ENCODE assay signal across 8 mouse cellular contexts in the genomic region with DNA sequence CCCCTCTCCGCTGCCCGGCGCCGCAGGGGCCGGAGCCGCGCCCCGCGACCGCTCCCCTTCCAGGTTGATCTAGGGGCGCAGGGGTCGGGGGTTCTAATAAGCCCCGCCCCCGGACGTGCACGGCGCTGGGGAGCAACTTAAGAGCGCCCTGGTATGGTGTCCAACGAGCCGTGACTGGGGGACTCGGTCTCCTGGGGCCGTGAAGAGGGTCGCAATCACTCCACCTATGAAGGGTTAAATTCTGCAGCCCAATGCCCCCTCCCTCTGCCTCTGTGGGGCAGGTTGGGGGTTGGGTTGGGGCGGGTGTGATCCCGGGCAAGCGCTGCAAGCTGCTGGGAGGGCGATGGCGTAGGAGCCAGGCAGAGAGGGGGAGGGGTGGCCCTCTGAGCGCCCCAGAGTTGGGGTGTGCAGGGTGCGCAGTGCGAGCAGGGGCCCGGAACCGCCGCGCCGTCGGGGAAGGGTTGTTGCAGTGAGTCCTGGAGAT. TPM values are rescaled to one million over a fixed set of nuclear protein-coding genes. Genes with fewer than 3 reads are reported as not detected.
DNase-seq lines count a peak whose midpoint lies in the region; ATAC-seq and TF ChIP-seq lines count a peak whose summit lies in the region.

No protein-coding gene starts in this region.

- no peak for DNase-seq in CH12.LX (ENCODE audit: extremely low read depth)
- peak; percentile 65 for DNase-seq in forebrain, embryonic 14.5 days (ENCODE audit: low spot score)
- peak; percentile 77 to 80 for DNase-seq in heart, postnatal 14 days
- peak; percentile 65 to 78 for DNase-seq in layer of hippocampus, adult 18-20 months (ENCODE audit: low spot score in 2 of 2)
- DNase-seq in lung, embryonic 14.5 days: peak; percentile 72
- DNase-seq in testis, postnatal 14 days (ENCODE audit: low spot score): peak; percentile 59

- ATAC-seq in cerebellum, adult (ENCODE audit: insufficient number of reproducible peaks, low FRiP score, low TSS enrichment): peak; percentile 49; the same call in 1 of the 2 replicates
- peak; percentile 81 for ATAC-seq in forebrain, embryonic 14.5 days
- ATAC-seq in lung, embryonic 14.5 days (ENCODE audit: insufficient read depth): peak; percentile 83
- peak; percentile 88 for ATAC-seq in neural tube, embryonic 15.5 days (ENCODE audit: low FRiP score)

- in situ Hi-C loops in CH12.LX (cut with MboI; ENCODE audit: low pct_ligation_motif_present, low pct_unique_long_range_greater_than_20kb, low sequenced_read_pairs): no loop called here

- H3K27ac ChIP-seq in CH12.LX (ENCODE audit: insufficient read depth, low read depth): no peak overlapping the region
- peak overlapping the region; percentile 85 for H3K27ac ChIP-seq in forebrain, embryonic 14.5 days (ENCODE audit: low read depth, low read length)
- H3K27ac ChIP-seq in lung, embryonic 14.5 days (ENCODE audit: low read depth): peak overlapping the region; percentile 92
- H3K27ac ChIP-seq in neural tube, embryonic 15.5 days (replicated peaks): peak overlapping the region; percentile 89

- no peak for TF ChIP-seq CTCF in CH12.LX (conservative IDR thresholded peaks at IDR 0.05 in 1 of 2, IDR thresholded peaks at IDR 0.05 in 1 of 2; ENCODE audit: low read depth in 2 of 2, low read length in 2 of 2)
- no peak for TF ChIP-seq CTCF in lung, embryonic 14.5 days (IDR thresholded peaks at IDR 0.05; ENCODE audit: low read depth)

- no peak for TF ChIP-seq POLR2A in CH12.LX (IDR thresholded peaks at IDR 0.05; ENCODE audit: low read depth, low read length)

- H3K79me2 ChIP-seq in CH12.LX (replicated peaks; ENCODE audit: control insufficient read depth, extremely low read depth, insufficient read depth, poor library complexity, severe bottlenecking): no peaks in the 10 kb centered on the region; the same call in 1 of the 2 replicates

- TF ChIP-seq RAD21 in CH12.LX (IDR thresholded peaks at IDR 0.05; ENCODE audit: low read depth, low read length): no peak

- dilution Hi-C loops in CH12.LX (cut with MboI; ENCODE audit: extremely low pct_ligation_motif_present, extremely low pct_unique_long_range_greater_than_20kb, low sequenced_read_pairs): no loop called here

- H3K36me3 ChIP-seq in CH12.LX (replicated peaks in 1 of 2; ENCODE audit: control insufficient read depth in 1 of 2, insufficient read depth in 1 of 2, low read length in 1 of 2): no peaks in the 10 kb centered on the region
- H3K36me3 ChIP-seq in forebrain, embryonic 14.5 days (ENCODE audit: control insufficient read depth, insufficient read depth, low read length): no peaks in the 10 kb centered on the region
- no peaks in the 10 kb centered on the region for H3K36me3 ChIP-seq in lung, embryonic 14.5 days (ENCODE audit: insufficient read depth)
- H3K36me3 ChIP-seq in neural tube, embryonic 15.5 days: no peaks in the 10 kb centered on the region

- H3K4me3 ChIP-seq in CH12.LX (replicated peaks in 1 of 3; ENCODE audit: low read depth in 2 of 3, low read length in 2 of 3, poor library complexity in 1 of 3): peak overlapping the region; percentile 69 to 81 (median 72)
- H3K4me3 ChIP-seq in forebrain, embryonic 14.5 days (ENCODE audit: low read depth, low read length): peak overlapping the region; percentile 78
- H3K4me3 ChIP-seq in lung, embryonic 14.5 days (ENCODE audit: low read depth, low read length): peak overlapping the region; percentile 86
- peak overlapping the region; percentile 71 for H3K4me3 ChIP-seq in neural tube, embryonic 15.5 days (replicated peaks)

- WGBS in forebrain, embryonic 14.5 days: under 1% methylated on average over 36 of the region's 37 CpGs
- under 1% methylated on average over 37 of the region's 37 CpGs for WGBS in lung, embryonic 14.5 days
- WGBS in neural tube, embryonic 15.5 days: 0% methylated on average over 32 of the region's 37 CpGs

- peaks cover 13 to 21% of the 10 kb centered on the region in 2 experiments for H3K4me1 ChIP-seq in CH12.LX (ENCODE audit: control insufficient read depth in 1 of 2, insufficient read depth in 2 of 2)
- H3K4me1 ChIP-seq in forebrain, embryonic 14.5 days (ENCODE audit: control insufficient read depth, insufficient read depth, low read length): peaks cover 9% of the 10 kb centered on the region; the same call in 1 of the 2 replicates
- peaks cover 10% of the 10 kb centered on the region; the same call in 1 of the 2 replicates for H3K4me1 ChIP-seq in lung, embryonic 14.5 days (ENCODE audit: insufficient read depth)
- H3K4me1 ChIP-seq in neural tube, embryonic 15.5 days: peaks cover 33% of the 10 kb centered on the region

- no peaks in the 10 kb centered on the region for H3K9me3 ChIP-seq in CH12.LX (replicated peaks; ENCODE audit: low read length)
- no peaks in the 10 kb centered on the region for H3K9me3 ChIP-seq in forebrain, embryonic 14.5 days (replicated peaks; ENCODE audit: control insufficient read depth, low read length)
- no peaks in the 10 kb centered on the region for H3K9me3 ChIP-seq in lung, embryonic 14.5 days (ENCODE audit: low read depth, low read length)
- no peaks in the 10 kb centered on the region for H3K9me3 ChIP-seq in neural tube, embryonic 15.5 days (replicated peaks)

- intact Hi-C loops in heart, postnatal 14 days (cut with DNase I): loop anchor here (2.0 kb wide), 1 partner anchor 29 kb away; a partner anchor contains a TSS

- H3K4me2 ChIP-seq in CH12.LX (ENCODE audit: insufficient read depth, low read depth, poor library complexity, severe bottlenecking): peak overlapping the region; percentile 44
- H3K4me2 ChIP-seq in forebrain, embryonic 14.5 days (ENCODE audit: low read length): peak overlapping the region; percentile 52
- peak overlapping the region; percentile 82 for H3K4me2 ChIP-seq in lung, embryonic 14.5 days
- H3K4me2 ChIP-seq in neural tube, embryonic 15.5 days: peak overlapping the region; percentile 74

- H3K9ac ChIP-seq in CH12.LX (ENCODE audit: insufficient read depth, low read depth): peak overlapping the region; percentile 92
- peak overlapping the region; percentile 95 for H3K9ac ChIP-seq in forebrain, embryonic 14.5 days (ENCODE audit: low read length)
- peak overlapping the region; percentile 94 for H3K9ac ChIP-seq in lung, embryonic 14.5 days
- peak overlapping the region; percentile 92 for H3K9ac ChIP-seq in neural tube, embryonic 15.5 days (replicated peaks)

- TF ChIP-seq EP300 in CH12.LX (IDR thresholded peaks at IDR 0.05; ENCODE audit: low read length): no peak

- peaks cover 4% of the 10 kb centered on the region for H3K27me3 ChIP-seq in CH12.LX (replicated peaks)
- H3K27me3 ChIP-seq in forebrain, embryonic 14.5 days (replicated peaks; ENCODE audit: control insufficient read depth, insufficient read depth, low read length): no peaks in the 10 kb centered on the region
- H3K27me3 ChIP-seq in lung, embryonic 14.5 days (ENCODE audit: insufficient read depth, low read length): no peaks in the 10 kb centered on the region
- H3K27me3 ChIP-seq in neural tube, embryonic 15.5 days (replicated peaks): no peaks in the 10 kb centered on the region

RNA-seq across cellular contexts. Expression of a gene that starts 0.5 kb away (rescaled TPM):
- total RNA-seq in CH12.LX (2012; rRNA removed): 3.4 TPM in 2 replicates
- 0.75 and 0.77 TPM in 2 replicates for total RNA-seq in CH12.LX (2014; rRNA removed)
- 2.3 and 3.0 TPM in 2 replicates for polyA plus RNA-seq in CH12.LX (2012; ENCODE audit: insufficient read length, low read depth)
- polyA plus RNA-seq in forebrain, embryonic 14.5 days (2014; fragmentation: Nextera tagmentation; extraction: Ambion mirVana): 2.1 and 2.8 TPM in 2 replicates
- 10 to 100 TPM; 36.5 to 43.3 TPM for total RNA-seq in heart, postnatal 14 days (2021)
- total RNA-seq in layer of hippocampus, adult 18-20 months (2021): 100 to 1,000 TPM; 147 to 152 TPM
- polyA plus RNA-seq in lung, embryonic 14.5 days (2014; fragmentation: Nextera tagmentation; extraction: Ambion mirVana): 2.5 TPM in 2 replicates
- polyA plus RNA-seq in neural tube, embryonic 15.5 days (2015; fragmentation: Nextera tagmentation; extraction: Ambion mirVana): 4.7 and 5.3 TPM in 2 replicates

RNA-seq across cellular contexts. Expression of a gene that starts 4.4 kb away (rescaled TPM):
- total RNA-seq in CH12.LX (2012; rRNA removed): not detected in 2 replicates
- not detected in 2 replicates for total RNA-seq in CH12.LX (2014; rRNA removed)
- polyA plus RNA-seq in CH12.LX (2012; ENCODE audit: insufficient read length, low read depth): not detected in 2 replicates
- 0.56 TPM in 1 of 2 replicates, not detected in the other for polyA plus RNA-seq in forebrain, embryonic 14.5 days (2014; fragmentation: Nextera tagmentation; extraction: Ambion mirVana)
- under 1 TPM in 1 of 2 experiments, not detected in 1; 0.12 TPM for total RNA-seq in heart, postnatal 14 days (2021)
- not detected for total RNA-seq in layer of hippocampus, adult 18-20 months (2021)
- polyA plus RNA-seq in lung, embryonic 14.5 days (2014; fragmentation: Nextera tagmentation; extraction: Ambion mirVana): 0.12 and 0.20 TPM in 2 replicates
- polyA plus RNA-seq in neural tube, embryonic 15.5 days (2015; fragmentation: Nextera tagmentation; extraction: Ambion mirVana): 0.19 TPM in 1 of 2 replicates, not detected in the other

RNA-seq across cellular contexts. Expression of a gene that starts 7.7 kb away (rescaled TPM):
- total RNA-seq in CH12.LX (2012; rRNA removed): 44.5 and 45.0 TPM in 2 replicates
- total RNA-seq in CH12.LX (2014; rRNA removed): 10.3 and 14.8 TPM in 2 replicates
- 137 and 162 TPM in 2 replicates for polyA plus RNA-seq in CH12.LX (2012; ENCODE audit: insufficient read length, low read depth)
- polyA plus RNA-seq in forebrain, embryonic 14.5 days (2014; fragmentation: Nextera tagmentation; extraction: Ambion mirVana): 21.1 and 21.3 TPM in 2 replicates
- total RNA-seq in heart, postnatal 14 days (2021): 10 to 100 TPM; 35.6 to 37.5 TPM
- 10 to 100 TPM; 55.6 to 55.9 TPM for total RNA-seq in layer of hippocampus, adult 18-20 months (2021)
- 50.4 and 50.5 TPM in 2 replicates for polyA plus RNA-seq in lung, embryonic 14.5 days (2014; fragmentation: Nextera tagmentation; extraction: Ambion mirVana)
- 13.2 and 18.7 TPM in 2 replicates for polyA plus RNA-seq in neural tube, embryonic 15.5 days (2015; fragmentation: Nextera tagmentation; extraction: Ambion mirVana)

RNA-seq across cellular contexts. Expression of a gene that starts 29.6 kb away (rescaled TPM):
- 2.1 and 2.2 TPM in 2 replicates for total RNA-seq in CH12.LX (2012; rRNA removed)
- total RNA-seq in CH12.LX (2014; rRNA removed): 1.9 TPM in 2 replicates
- polyA plus RNA-seq in CH12.LX (2012; ENCODE audit: insufficient read length, low read depth): 5.9 and 6.6 TPM in 2 replicates
- polyA plus RNA-seq in forebrain, embryonic 14.5 days (2014; fragmentation: Nextera tagmentation; extraction: Ambion mirVana): 0.68 and 1.4 TPM in 2 replicates
- total RNA-seq in heart, postnatal 14 days (2021): 1 to 10 TPM; 5.4 to 6.0 TPM
- 1 to 10 TPM in 1 of 2 experiments, under 1 TPM in 1; 0.52 to 1.0 TPM for total RNA-seq in layer of hippocampus, adult 18-20 months (2021)
- 12.1 and 14.6 TPM in 2 replicates for polyA plus RNA-seq in lung, embryonic 14.5 days (2014; fragmentation: Nextera tagmentation; extraction: Ambion mirVana)
- 2.1 and 3.0 TPM in 2 replicates for polyA plus RNA-seq in neural tube, embryonic 15.5 days (2015; fragmentation: Nextera tagmentation; extraction: Ambion mirVana)

RNA-seq across cellular contexts. Expression of a gene that starts 35.5 kb away (rescaled TPM):
- 0.92 and 0.93 TPM in 2 replicates for total RNA-seq in CH12.LX (2012; rRNA removed)
- total RNA-seq in CH12.LX (2014; rRNA removed): 1.6 and 1.8 TPM in 2 replicates
- polyA plus RNA-seq in CH12.LX (2012; ENCODE audit: insufficient read length, low read depth): 3.7 and 3.9 TPM in 2 replicates
- 2.9 and 3.0 TPM in 2 replicates for polyA plus RNA-seq in forebrain, embryonic 14.5 days (2014; fragmentation: Nextera tagmentation; extraction: Ambion mirVana)
- 1 to 10 TPM; 2.6 to 2.8 TPM for total RNA-seq in heart, postnatal 14 days (2021)
- 10 to 100 TPM; 27.4 to 27.6 TPM for total RNA-seq in layer of hippocampus, adult 18-20 months (2021)
- polyA plus RNA-seq in lung, embryonic 14.5 days (2014; fragmentation: Nextera tagmentation; extraction: Ambion mirVana): 1.6 TPM in 2 replicates
- 8.5 and 8.7 TPM in 2 replicates for polyA plus RNA-seq in neural tube, embryonic 15.5 days (2015; fragmentation: Nextera tagmentation; extraction: Ambion mirVana)
